Mouse (Mus musculus) ovary, adult 18-20 months (tissue): ENCODE results near the gene Bcl9l.
"Not testable (repeated sequence)": the region's sequence is repeated elsewhere in the genome, so short reads cannot be mapped to it uniquely, and the experiment has no call there.

Experiments
- DNase-seq: peaks from one replicate; pipeline ENCODE4 v3.0.0; 2022; ENCODE audit warnings: low spot score, mixed read lengths

The Bcl9l gene

GRCm38 (mm10) chr9:44482552-44482951 is at the start of gene Bcl9l:
TSS of gene Bcl9l (plus strand) at chr9:44482825.
- peak; percentile 91 for DNase-seq

- DNase-seq, result no peak
These were observed 46.9 kb upstream of the Bcl9l start for GRCm38 (mm10) chr9:44435747-44436146.

GRCm38 (mm10) chr9:44440961-44441360 is 41.7 kb upstream of the Bcl9l start, which contains the start of gene Foxr1:
TSS of gene Foxr1 (minus strand) at chr9:44441136.
- DNase-seq, result no peak

GRCm38 (mm10) chr9:44444402-44445025 is 38.1 kb upstream of the Bcl9l start:
- DNase-seq, result not testable (repeated sequence)

- no peak for DNase-seq
These were observed 32.2 kb upstream of the Bcl9l start for GRCm38 (mm10) chr9:44450387-44450786.

- peak; percentile 34 for DNase-seq
These were observed 28.3 kb upstream of the Bcl9l start for GRCm38 (mm10) chr9:44454132-44454890.

- no peak for DNase-seq
These were observed 27.8 kb upstream of the Bcl9l start, which contains the start of gene Upk2 for GRCm38 (mm10) chr9:44454891-44455220. TSS of gene Upk2 (minus strand) at chr9:44454976.

- no peak for DNase-seq
These were observed 25.4 kb upstream of the Bcl9l start for GRCm38 (mm10) chr9:44457035-44457742.

GRCm38 (mm10) chr9:44461950-44462349 is 20.7 kb upstream of the Bcl9l start:
- DNase-seq, result no peak

- no peak for DNase-seq
These were observed 14.4 kb upstream of the Bcl9l start for GRCm38 (mm10) chr9:44468224-44468623.

GRCm38 (mm10) chr9:44468800-44469199 is 13.8 kb upstream of the Bcl9l start:
- DNase-seq, result no peak

- no peak for DNase-seq
These were observed 9.4 kb upstream of the Bcl9l start for GRCm38 (mm10) chr9:44473184-44473583.

- DNase-seq, result no peak
These were observed 8.3 kb upstream of the Bcl9l start for GRCm38 (mm10) chr9:44474327-44474726.

- DNase-seq, result no peak
These were observed 6.7 kb upstream of the Bcl9l start for GRCm38 (mm10) chr9:44475936-44476335.

- no peak for DNase-seq
These were observed 5.0 kb upstream of the Bcl9l start for GRCm38 (mm10) chr9:44477339-44478228.

GRCm38 (mm10) chr9:44478229-44478921 is 4.2 kb upstream of the Bcl9l start:
- peak; percentile 50 for DNase-seq

GRCm38 (mm10) chr9:44478959-44479605 is 3.5 kb upstream of the Bcl9l start:
- peak; percentile 77 for DNase-seq

GRCm38 (mm10) chr9:44479628-44480428 is 2.8 kb upstream of the Bcl9l start:
- DNase-seq, result peak; percentile 80

- no peak for DNase-seq
These were observed 513 bp upstream of the Bcl9l start for GRCm38 (mm10) chr9:44482112-44482511.

GRCm38 (mm10) chr9:44483041-44483509 is 450 bp downstream of the Bcl9l start:
- no peak for DNase-seq
